Mouse (Mus musculus) C2C12 (cell line): ENCODE measurements around the gene Tomm6. TPM values are rescaled to one million over a fixed set of nuclear protein-coding genes. Genes with fewer than 3 reads are reported as not detected.

Source experiments
- H3K27me3 ChIP-seq: one replicate; pipeline ENCODE4 v1.6.1; 2011; ENCODE audit not compliant: control insufficient read depth, insufficient read depth, insufficient read length
- H3K36me3 ChIP-seq: one replicate; pipeline ENCODE4 v1.6.1; 2011; ENCODE audit not compliant: control insufficient read depth, insufficient read depth
- H3K4me3 ChIP-seq: one replicate; pipeline ENCODE4 v1.5.1; 2011; ENCODE audit warnings: mild to moderate bottlenecking, control low read depth; ENCODE audit not compliant: poor library complexity, insufficient read depth, severe bottlenecking
- H3K79me2 ChIP-seq: one replicate; pipeline ENCODE4 v1.6.1; 2011; ENCODE audit not compliant: control insufficient read depth, insufficient read depth
- H3K79me3 ChIP-seq: one replicate; pipeline ENCODE4 v1.6.1; 2011; ENCODE audit warnings: low read depth, control low read depth
- H3ac ChIP-seq: one replicate; pipeline ENCODE3; 2011; ENCODE audit warnings: low read depth; ENCODE audit not compliant: control insufficient read depth, insufficient read length
- CEBPB ChIP-seq: IDR thresholded peaks from one replicate; pipeline ENCODE4 v1.6.1; 2011; ENCODE audit warnings: low read depth, mild to moderate bottlenecking, control low read depth, moderate library complexity
- CTCF ChIP-seq: IDR thresholded peaks from one replicate; pipeline ENCODE4 v1.5.1; 2011; ENCODE audit not compliant: control insufficient read depth, insufficient read depth, insufficient read length
- FOSL1 ChIP-seq: IDR thresholded peaks from one replicate; pipeline ENCODE4 v1.8.0; 2011; ENCODE audit warnings: mild to moderate bottlenecking, low read length; ENCODE audit not compliant: poor library complexity, insufficient read depth, severe bottlenecking
- MAX ChIP-seq: IDR thresholded peaks from one replicate; pipeline ENCODE4 v1.6.1; 2011; ENCODE audit warnings: mild to moderate bottlenecking, control low read depth
- MYOD1 ChIP-seq: IDR thresholded peaks from one replicate; pipeline ENCODE4 v1.6.1; 2011; ENCODE audit warnings: low read depth; ENCODE audit not compliant: control insufficient read depth, insufficient read length
- MYOG ChIP-seq: IDR thresholded peaks from one replicate; pipeline ENCODE4 v1.6.1; 2011; ENCODE audit not compliant: control insufficient read depth, insufficient read length; ENCODE audit errors: extremely low read depth
- USF1 ChIP-seq: IDR thresholded peaks from one replicate; pipeline ENCODE4 v1.6.1; 2011; ENCODE audit warnings: low read depth, mild to moderate bottlenecking, control low read depth, moderate library complexity
- polyA plus RNA-seq: library from polyadenylated mRNA; unstranded; fragments of >200 nt; fragmentation: generic; extraction: Trizol; gene quantifications from one replicate; pipeline ENCODE4 v1.2.1, GENCODE M21; 2012; ENCODE audit warnings: missing spikeins

The Tomm6 gene
- polyA plus RNA-seq, 1 experiment = 223 TPM

GRCm38 (mm10) chr17:47669166-47669565 lies 19.0 kb downstream of the Tomm6 start:
- no peaks in the 10 kb centered on the region for H3K79me3 ChIP-seq
- no peaks in the 10 kb centered on the region for H3K79me2 ChIP-seq
- H3K27me3 ChIP-seq = no peaks in the 10 kb centered on the region
- H3K36me3 ChIP-seq = no peaks in the 10 kb centered on the region
- no peak for TF ChIP-seq MYOG
- no peak for TF ChIP-seq CEBPB
- no peak for TF ChIP-seq FOSL1
- TF ChIP-seq USF1 = no peak
- TF ChIP-seq MYOD1 = no peak
- H3ac ChIP-seq = no peak overlapping the region
- H3K4me3 ChIP-seq = no peak overlapping the region

GRCm38 (mm10) chr17:47664474-47664873 lies 23.7 kb downstream of the Tomm6 start:
- Histone ChIP-seq H3K27me3 (no peaks in the 10 kb centered on the region), H3K79me2 (no peaks in the 10 kb centered on the region), H3K36me3 (no peaks in the 10 kb centered on the region), H3K4me3 (no peak overlapping the region), H3ac (no peak overlapping the region), H3K79me3 (no peaks in the 10 kb centered on the region)
- TF ChIP-seq CTCF = no peak
- TF ChIP-seq FOSL1 = no peak
- TF ChIP-seq MAX = no peak
- TF ChIP-seq CEBPB = no peak
- no peak for TF ChIP-seq MYOG
- TF ChIP-seq MYOD1 = no peak
- no peak for TF ChIP-seq USF1

GRCm38 (mm10) chr17:47663009-47663713 lies 25.0 kb downstream of the Tomm6 start:
- no peaks in the 10 kb centered on the region for H3K79me2 ChIP-seq
- TF ChIP-seq MYOD1 (no peak), MAX (no peak), MYOG (no peak), FOSL1 (no peak), CEBPB (no peak), USF1 (no peak), CTCF (no peak)
- H3ac ChIP-seq = no peak overlapping the region
- no peaks in the 10 kb centered on the region for H3K27me3 ChIP-seq
- H3K79me3 ChIP-seq = no peaks in the 10 kb centered on the region
- no peak overlapping the region for H3K4me3 ChIP-seq
- H3K36me3 ChIP-seq = no peaks in the 10 kb centered on the region

- Histone ChIP-seq H3K4me3 (no peak overlapping the region), H3K27me3 (no peaks in the 10 kb centered on the region), H3ac (no peak overlapping the region), H3K36me3 (no peaks in the 10 kb centered on the region), H3K79me3 (no peaks in the 10 kb centered on the region), H3K79me2 (no peaks in the 10 kb centered on the region)
- TF ChIP-seq CEBPB (no peak), USF1 (no peak), CTCF (no peak), MYOD1 (no peak), FOSL1 (no peak), MYOG (no peak), MAX (no peak)
Measured at GRCm38 (mm10) chr17:47658741-47659243, 29.4 kb downstream of the Tomm6 start.

GRCm38 (mm10) chr17:47657901-47658300 lies 30.3 kb downstream of the Tomm6 start:
- no peaks in the 10 kb centered on the region for H3K79me3 ChIP-seq

More at GRCm38 (mm10) chr17:47657901-47658300, 30.3 kb downstream of the Tomm6 start:
- Histone ChIP-seq H3K79me2 (no peaks in the 10 kb centered on the region), H3K27me3 (no peaks in the 10 kb centered on the region), H3ac (no peak overlapping the region), H3K36me3 (no peaks in the 10 kb centered on the region), H3K4me3 (no peak overlapping the region)
- no peak for TF ChIP-seq MYOG
- no peak for TF ChIP-seq CEBPB
- no peak for TF ChIP-seq CTCF
- no peak for TF ChIP-seq FOSL1
- no peak for TF ChIP-seq MYOD1
- no peak for TF ChIP-seq MAX
- no peak for TF ChIP-seq USF1
